Mouse (Mus musculus) midbrain, postnatal 0 days (tissue): ENCODE measurements around the gene Il21r. TPM values are rescaled to one million over a fixed set of nuclear protein-coding genes. Genes with fewer than 3 reads are reported as not detected.

Source experiments
- ATAC-seq: fragments of 200-750 bp; cut with Nextera tagmentation; 2 replicates; pipeline ENCODE4 v1.8.0; 2017; ENCODE audit warnings: moderate number of reproducible peaks, mild to moderate bottlenecking, moderate TSS enrichment, moderate library complexity; ENCODE audit not compliant: low FRiP score
- DNase-seq: peaks from one replicate; pipeline ENCODE4 v3.0.0-alpha.2; 2015; ENCODE audit warnings: low spot score
- H3K27ac ChIP-seq: fragments of 300-500 bp; sonication (generic); 2 replicates; pipeline ENCODE4 v1.5.1; 2014; ENCODE audit warnings: low read depth, mild to moderate bottlenecking, low read length, mixed read lengths
- H3K27me3 ChIP-seq: fragments of 300-500 bp; sonication (generic); 2 replicates; pipeline ENCODE4 v1.6.1; 2014; ENCODE audit warnings: low read length, control low read depth, mixed read lengths; ENCODE audit not compliant: insufficient read depth
- H3K36me3 ChIP-seq: fragments of 300-500 bp; sonication (generic); 2 replicates; pipeline ENCODE4 v1.6.1; 2014; ENCODE audit warnings: low read length, control low read depth, mixed read lengths; ENCODE audit not compliant: insufficient read depth
- H3K4me1 ChIP-seq: fragments of 300-500 bp; sonication (generic); 2 replicates; pipeline ENCODE4 v1.6.1; 2014; ENCODE audit warnings: mild to moderate bottlenecking, control low read depth, antibody characterized with exemption, low read length, mixed read lengths; ENCODE audit not compliant: insufficient read depth
- H3K4me2 ChIP-seq: fragments of 300-500 bp; sonication (generic); 2 replicates; pipeline ENCODE4 v1.6.1; 2014; ENCODE audit warnings: low read depth, mild to moderate bottlenecking, low read length, mixed read lengths; ENCODE audit not compliant: poor library complexity, severe bottlenecking
- H3K4me3 ChIP-seq: fragments of 300-500 bp; sonication (generic); 2 replicates; pipeline ENCODE4 v1.5.1; 2014; ENCODE audit warnings: low read depth, mild to moderate bottlenecking, low read length, moderate library complexity
- H3K9ac ChIP-seq: fragments of 300-500 bp; sonication (generic); replicated peaks from 2 replicates; pipeline ENCODE4 v1.6.1; 2014; ENCODE audit warnings: mild to moderate bottlenecking, low read length, moderate library complexity, mixed read lengths; ENCODE audit not compliant: poor library complexity, severe bottlenecking
- H3K9me3 ChIP-seq: fragments of 300-500 bp; sonication (generic); 2 replicates; pipeline ENCODE4 v1.6.1; 2016; ENCODE audit warnings: low read length, control low read depth
- CTCF ChIP-seq: IDR thresholded peaks from 2 replicates; pipeline ENCODE4 v1.5.1; 2016; ENCODE audit warnings: antibody characterized with exemption, mild to moderate bottlenecking
- WGBS: fragments of 180-500 bp; shearing (Covaris S2); extraction: QIAGEN DNeasy Blood & Tissue Kit; methylation state at CpG from one replicate; pipeline ENCODE4 v1.1.7; 2014; 5-methylcytosine and 5-hydroxymethylcytosine counted together
- polyA plus RNA-seq: library from polyadenylated mRNA; unstranded; fragments of >200 nt; fragmentation: Nextera tagmentation; extraction: Ambion mirVana; gene quantifications from 2 replicates; pipeline ENCODE4 v1.2.1, GENCODE M21; 2015
- total RNA-seq: library from RNA; depleted of rRNA; stranded (reverse); fragments of >200 nt; gene quantifications from 2 replicates; pipeline ENCODE4 v1.2.3, GENCODE M21; 2014

Il21r gene
- total and polyA plus RNA-seq, 2 experiments from 2014 or later: 0.21 to 0.44 TPM

DNA sequence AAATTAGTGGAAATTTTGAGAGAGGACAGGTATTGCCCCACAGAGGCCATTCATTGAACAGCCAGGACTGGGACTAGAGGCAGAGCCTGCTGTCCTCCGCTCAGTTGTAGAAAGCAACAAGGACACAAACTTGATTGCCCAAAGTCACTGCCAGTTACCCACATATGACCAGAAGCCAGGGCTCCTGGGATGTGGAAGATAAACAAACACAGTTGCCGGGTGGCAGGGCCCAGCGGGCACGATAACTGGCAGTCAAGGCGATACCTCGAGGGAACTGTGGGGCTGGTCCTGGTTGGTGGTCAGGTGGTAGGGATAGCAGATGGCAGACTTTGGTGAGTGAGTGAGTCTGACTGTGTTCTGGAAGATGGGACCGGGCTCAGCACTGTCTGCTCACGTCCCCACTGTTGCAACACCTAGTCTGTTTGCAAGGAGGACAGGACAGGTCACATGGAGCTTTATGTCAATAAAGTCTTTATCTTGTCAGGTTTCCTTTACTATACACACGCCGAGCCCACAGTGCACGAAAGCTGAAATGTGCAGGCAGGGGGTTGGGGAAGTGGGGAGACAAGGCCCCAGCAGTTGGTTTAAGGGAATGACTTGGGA is 25.6 kb upstream of the Il21r start:
- TF ChIP-seq CTCF: no peak
- H3K36me3 ChIP-seq: no peaks in the 10 kb centered on the region; the same call in 1 of the 2 replicates
- H3K27me3 ChIP-seq: no peaks in the 10 kb centered on the region
- no peak overlapping the region for H3K4me3 ChIP-seq
- H3K4me2 ChIP-seq: no peak overlapping the region
- 82% methylated on average over 11 of the region's 11 CpGs for WGBS
- ATAC-seq: no peak
- no peak overlapping the region for H3K27ac ChIP-seq
- H3K9me3 ChIP-seq: no peaks in the 10 kb centered on the region
- no peak for DNase-seq
- H3K4me1 ChIP-seq: no peaks in the 10 kb centered on the region
- H3K9ac ChIP-seq: no peak overlapping the region

- Histone ChIP-seq H3K4me2 (no peak overlapping the region), H3K9me3 (no peaks in the 10 kb centered on the region), H3K4me1 (no peaks in the 10 kb centered on the region), H3K4me3 (no peak overlapping the region), H3K27me3 (no peaks in the 10 kb centered on the region), H3K36me3 (no peaks in the 10 kb centered on the region; the same call in 1 of the 2 replicates), H3K9ac (no peak overlapping the region), H3K27ac (no peak overlapping the region)
- ATAC-seq: no peak
- no peak for TF ChIP-seq CTCF
- no peak for DNase-seq
- 76% methylated on average over 3 of the region's 3 CpGs for WGBS
These were observed 25.1 kb upstream of the Il21r start for GRCm38 (mm10) chr7:125578106-125578505.

DNA sequence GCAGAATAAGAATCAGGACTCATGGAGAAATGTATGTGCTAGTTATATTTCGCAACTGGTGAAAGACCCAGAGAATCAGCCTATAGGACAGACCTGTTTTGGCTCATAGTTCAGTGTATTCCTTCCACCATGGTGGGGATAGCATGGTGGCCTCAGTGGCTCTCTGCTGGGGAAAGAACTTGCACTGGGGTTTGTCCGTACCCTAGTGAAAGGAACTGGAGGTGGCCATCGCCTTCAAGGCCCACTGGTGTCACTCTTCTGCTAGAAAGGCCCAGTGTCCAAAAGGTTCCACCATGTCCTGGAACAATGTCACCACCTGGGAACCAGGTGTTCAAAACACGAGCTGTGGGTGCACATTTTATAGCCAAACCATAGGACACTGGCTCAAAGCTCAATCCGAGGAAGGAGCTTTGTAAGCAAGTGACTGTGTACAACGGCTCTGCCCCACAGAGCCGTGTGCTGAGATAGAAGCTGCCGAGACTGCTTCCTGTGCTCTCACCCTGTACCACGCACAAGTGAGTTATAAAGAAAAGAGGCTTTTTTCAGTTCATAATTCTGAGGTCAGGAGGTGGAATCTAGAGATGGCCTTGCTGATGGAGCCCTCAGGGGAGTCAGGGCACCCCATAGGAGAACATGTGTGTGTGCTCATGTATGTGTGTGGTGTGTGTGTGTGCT is 23.5 kb upstream of the Il21r start:
- no peaks in the 10 kb centered on the region for H3K27me3 ChIP-seq
- H3K36me3 ChIP-seq: no peaks in the 10 kb centered on the region; the same call in 1 of the 2 replicates
- H3K27ac ChIP-seq: no peak overlapping the region
- 79% methylated on average over 9 of the region's 9 CpGs for WGBS
- H3K4me3 ChIP-seq: no peak overlapping the region
- DNase-seq (no peak), ATAC-seq (no peak)
- H3K9ac ChIP-seq: no peak overlapping the region
- no peaks in the 10 kb centered on the region for H3K9me3 ChIP-seq
- H3K4me1 ChIP-seq: no peaks in the 10 kb centered on the region
- no peak overlapping the region for H3K4me2 ChIP-seq
- no peak for TF ChIP-seq CTCF

- no peaks in the 10 kb centered on the region for H3K4me1 ChIP-seq
- no peak for TF ChIP-seq CTCF
- no peak overlapping the region for H3K4me2 ChIP-seq
- H3K36me3 ChIP-seq: no peaks in the 10 kb centered on the region
- 91% methylated on average over 1 of the region's 1 CpGs for WGBS
- no peak overlapping the region for H3K27ac ChIP-seq
- DNase-seq (no peak), ATAC-seq (no peak)
- no peaks in the 10 kb centered on the region for H3K9me3 ChIP-seq
- no peak overlapping the region for H3K9ac ChIP-seq
- no peaks in the 10 kb centered on the region for H3K27me3 ChIP-seq
- H3K4me3 ChIP-seq: no peak overlapping the region
These were observed 23.0 kb upstream of the Il21r start for GRCm38 (mm10) chr7:125580220-125580549.

DNA sequence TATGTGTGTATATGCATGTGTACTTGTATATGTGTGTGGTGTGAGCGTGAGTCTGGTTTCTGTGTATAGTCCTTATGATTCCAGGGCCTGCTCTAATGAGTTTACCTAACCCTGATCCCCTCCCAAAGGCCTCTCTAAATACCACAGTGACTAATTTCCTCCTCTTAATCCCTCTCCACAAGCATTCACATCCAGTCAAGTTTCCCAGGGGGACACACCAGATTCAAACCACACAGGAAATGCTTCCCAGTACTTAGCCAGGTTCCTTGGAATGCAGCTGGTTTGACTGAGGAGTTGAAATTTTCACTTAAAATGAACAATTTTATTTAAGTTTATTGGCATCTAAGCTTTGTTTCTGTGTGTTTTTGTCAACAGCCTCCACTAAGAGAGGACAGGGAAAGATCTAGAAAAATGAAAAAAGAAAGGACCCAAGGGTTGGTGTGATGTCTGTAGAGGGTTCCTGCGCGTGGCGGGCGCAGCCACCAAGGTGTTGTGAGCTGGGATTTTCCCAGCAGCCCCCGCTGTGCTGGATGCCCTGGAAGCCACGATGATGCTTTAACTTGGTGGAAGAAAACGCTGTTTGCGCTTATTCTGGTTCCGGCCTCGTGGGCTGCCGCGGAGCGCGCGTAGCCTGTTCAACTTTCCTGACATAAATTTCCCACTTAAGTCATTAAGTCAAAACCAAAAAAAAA is 22.5 kb upstream of the Il21r start:
- ATAC-seq: no peak
- Histone ChIP-seq H3K36me3 (no peaks in the 10 kb centered on the region), H3K27me3 (no peaks in the 10 kb centered on the region), H3K4me1 (no peaks in the 10 kb centered on the region), H3K9ac (peak overlapping the region; percentile 37), H3K4me3 (peak overlapping the region; percentile 39), H3K27ac (no peak overlapping the region), H3K9me3 (no peaks in the 10 kb centered on the region), H3K4me2 (peak overlapping the region; percentile 71)
- DNase-seq: no peak
- TF ChIP-seq CTCF: no peak
- 7% methylated on average over 16 of the region's 16 CpGs for WGBS

DNA sequence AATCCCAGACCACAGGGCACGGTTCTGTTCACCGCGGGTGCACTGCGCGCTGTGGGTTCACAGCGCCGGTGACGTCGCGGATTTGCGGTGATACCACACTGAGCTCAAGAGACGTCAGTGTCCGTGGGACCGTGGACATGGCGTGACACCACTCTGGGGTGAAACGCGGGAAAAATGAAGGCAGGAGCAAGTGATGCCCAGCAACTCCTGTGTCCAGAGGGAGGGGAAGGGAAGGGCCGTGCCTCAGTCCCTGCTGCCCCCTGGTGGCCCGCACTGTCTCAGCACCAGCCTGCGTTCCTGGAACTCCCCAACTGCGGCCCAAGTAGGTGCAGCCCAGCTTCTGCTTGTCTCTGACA is 21.9 kb upstream of the Il21r start:
- Histone ChIP-seq H3K9ac (peak overlapping the region; percentile 37), H3K4me3 (peak overlapping the region; percentile 39), H3K9me3 (no peaks in the 10 kb centered on the region), H3K4me1 (no peaks in the 10 kb centered on the region), H3K27ac (no peak overlapping the region), H3K36me3 (no peaks in the 10 kb centered on the region), H3K27me3 (no peaks in the 10 kb centered on the region), H3K4me2 (peak overlapping the region; percentile 71)
- DNase-seq (peak; percentile 85), ATAC-seq (peak; percentile 69)
- TF ChIP-seq CTCF: peak; percentile 94
- WGBS: 3% methylated on average over 21 of the region's 21 CpGs
